Mouse (Mus musculus) megakaryocyte, embryonic 14.5 days (primary cell): ENCODE results near the gene Ptprn2. TPM values are rescaled to one million over a fixed set of nuclear protein-coding genes. Genes with fewer than 3 reads are reported as not detected.

Source experiments
- H3K27me3 ChIP-seq: replicated peaks from 2 replicates; pipeline ENCODE3; 2012; ENCODE audit warnings: inconsistent platforms
- H3K36me3 ChIP-seq: replicated peaks from 2 replicates; pipeline ENCODE3; 2012; ENCODE audit warnings: low read length, inconsistent platforms, mixed read lengths
- H3K4me1 ChIP-seq: 2 replicates; pipeline ENCODE4 v1.6.1; 2012; ENCODE audit warnings: inconsistent platforms
- H3K4me3 ChIP-seq: replicated peaks from 2 replicates; pipeline ENCODE3; 2012; ENCODE audit warnings: moderate library complexity, mild to moderate bottlenecking, inconsistent platforms
- H3K9me3 ChIP-seq: 2 replicates; pipeline ENCODE4 v1.6.1; 2012; ENCODE audit warnings: inconsistent platforms
- FLI1 ChIP-seq: IDR thresholded peaks from 2 replicates; pipeline ENCODE4 v1.6.1; 2012; ENCODE audit warnings: low read length, inconsistent platforms, mixed read lengths
- GATA1 ChIP-seq: IDR thresholded peaks from 3 replicates; pipeline ENCODE4 v1.6.1; 2012; ENCODE audit warnings: mixed read lengths, low read length, inconsistent platforms, borderline replicate concordance
- polyA plus RNA-seq: library from polyadenylated mRNA; stranded (reverse); fragments of >175 nt; gene quantifications from 2 replicates; pipeline ENCODE4 v1.2.3, GENCODE M21; 2012; ENCODE audit warnings: low replicate concordance; ENCODE audit not compliant: insufficient read depth

The Ptprn2 gene
- polyA plus RNA-seq, 1 experiment: not detected

DNA sequence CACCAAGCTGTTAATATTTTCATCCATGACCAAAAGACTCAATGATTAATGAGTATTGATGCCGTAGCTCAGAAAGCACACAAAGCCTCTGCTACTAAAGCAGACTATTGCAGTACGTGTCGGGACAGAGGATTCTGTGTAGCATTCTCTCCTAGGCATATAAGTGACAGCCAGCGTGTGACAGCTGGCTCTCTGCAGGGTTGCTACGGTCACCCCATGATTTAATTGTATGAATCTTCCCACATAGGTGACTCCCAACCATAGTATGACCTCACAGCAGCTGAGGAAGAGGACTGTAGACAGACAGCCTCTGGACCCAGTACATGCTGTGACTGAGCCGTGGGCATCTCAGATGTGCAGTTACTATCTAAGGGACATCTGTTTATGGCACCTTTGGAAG is 114.5 kb downstream of the Ptprn2 start:
- H3K4me3 ChIP-seq: no peak overlapping the region
- H3K9me3 ChIP-seq: no peaks in the 10 kb centered on the region
- TF ChIP-seq GATA1 (no peak), FLI1 (no peak)
- no peaks in the 10 kb centered on the region for H3K27me3 ChIP-seq
- H3K4me1 ChIP-seq: no peaks in the 10 kb centered on the region
- H3K36me3 ChIP-seq: no peaks in the 10 kb centered on the region

DNA sequence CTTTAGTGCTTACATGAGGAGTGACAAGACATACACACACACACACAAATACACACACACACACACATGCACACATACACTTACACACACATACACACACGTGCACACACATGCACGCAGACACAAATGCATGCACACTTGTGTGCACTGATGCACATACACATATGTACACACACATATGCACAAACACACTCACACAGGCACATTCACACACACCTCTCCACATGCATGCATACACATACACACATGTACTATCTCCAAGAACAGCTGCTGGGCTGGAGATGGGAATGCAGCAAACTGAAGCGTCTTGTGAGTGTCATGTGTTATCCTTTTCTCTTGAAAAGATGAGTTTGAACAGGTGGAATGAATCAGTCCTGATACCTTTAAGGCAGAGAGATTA is 115.9 kb downstream of the Ptprn2 start:
- TF ChIP-seq FLI1: no peak
- no peak for TF ChIP-seq GATA1
- no peak overlapping the region for H3K4me3 ChIP-seq
- H3K36me3 ChIP-seq: no peaks in the 10 kb centered on the region
- H3K4me1 ChIP-seq: no peaks in the 10 kb centered on the region
- H3K27me3 ChIP-seq: no peaks in the 10 kb centered on the region
- H3K9me3 ChIP-seq: no peaks in the 10 kb centered on the region

DNA sequence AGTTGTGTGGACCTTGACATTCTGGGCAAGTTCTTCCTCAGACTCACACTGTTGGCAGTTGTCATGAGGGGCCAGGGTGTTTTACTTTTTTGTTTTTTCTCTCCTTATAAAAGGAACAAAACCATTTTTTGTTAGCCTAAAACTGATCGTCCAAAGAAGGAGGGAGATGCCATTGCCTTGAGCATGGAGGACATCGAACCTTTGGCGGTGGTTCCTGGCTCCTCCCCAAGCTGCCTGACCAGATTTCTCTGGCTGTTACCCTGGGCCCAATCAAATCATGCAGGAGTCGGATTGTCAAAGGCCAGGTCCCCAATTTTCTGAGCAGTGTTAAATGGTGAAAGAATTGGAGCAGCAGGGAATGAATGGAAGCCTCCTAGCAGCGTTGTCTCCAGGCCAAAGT is 116.4 kb downstream of the Ptprn2 start:
- Histone ChIP-seq H3K4me3 (no peak overlapping the region), H3K36me3 (no peaks in the 10 kb centered on the region), H3K9me3 (no peaks in the 10 kb centered on the region), H3K27me3 (no peaks in the 10 kb centered on the region), H3K4me1 (no peaks in the 10 kb centered on the region)
- TF ChIP-seq GATA1 (no peak), FLI1 (no peak)

DNA sequence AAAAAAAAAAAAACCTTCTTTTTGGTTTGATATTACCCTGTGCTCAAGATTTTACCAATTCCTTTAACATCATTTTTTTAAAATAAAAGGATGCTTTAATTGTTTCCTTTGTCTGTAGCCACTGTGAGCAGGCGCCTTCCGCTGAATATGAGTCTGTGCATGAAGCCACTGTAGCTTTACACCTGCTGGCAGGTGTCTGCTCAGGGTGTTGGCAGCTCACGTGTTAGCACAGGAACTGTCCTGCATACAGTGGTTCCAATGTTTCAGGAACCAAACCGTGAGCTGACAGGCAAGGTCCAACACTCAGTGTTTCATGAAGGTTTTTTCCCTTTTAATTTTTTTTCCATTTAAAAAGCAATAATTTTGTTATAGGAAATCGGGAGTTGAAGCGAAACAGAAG is 123.1 kb downstream of the Ptprn2 start:
- TF ChIP-seq FLI1 (no peak), GATA1 (no peak)
- Histone ChIP-seq H3K27me3 (no peaks in the 10 kb centered on the region), H3K36me3 (no peaks in the 10 kb centered on the region), H3K9me3 (no peaks in the 10 kb centered on the region), H3K4me3 (no peak overlapping the region), H3K4me1 (no peaks in the 10 kb centered on the region)

DNA sequence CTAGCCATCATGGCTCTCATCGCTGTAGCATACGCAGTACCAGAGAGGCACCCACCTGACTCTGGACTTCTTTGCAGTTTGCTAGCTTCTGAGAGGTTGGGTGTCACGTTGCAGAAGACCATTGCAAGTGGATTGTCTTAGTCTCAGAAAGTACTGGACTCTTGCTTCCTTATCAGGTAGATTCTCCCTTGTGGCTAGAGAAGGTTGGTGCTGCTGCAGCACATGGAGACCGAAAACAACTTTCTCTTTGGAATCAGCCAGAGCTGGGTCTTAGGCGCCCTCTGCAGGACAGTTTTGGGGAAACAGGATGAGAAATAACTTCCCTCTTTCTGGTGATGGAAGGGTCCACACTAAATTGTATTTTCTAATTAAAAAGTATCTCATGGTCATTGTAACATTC is 134.3 kb downstream of the Ptprn2 start:
- Histone ChIP-seq H3K36me3 (no peaks in the 10 kb centered on the region), H3K4me1 (peaks cover 6% of the 10 kb centered on the region), H3K27me3 (peaks cover 11% of the 10 kb centered on the region), H3K4me3 (peak overlapping the region; percentile 87), H3K9me3 (no peaks in the 10 kb centered on the region)
- TF ChIP-seq FLI1: no peak
- no peak for TF ChIP-seq GATA1

DNA sequence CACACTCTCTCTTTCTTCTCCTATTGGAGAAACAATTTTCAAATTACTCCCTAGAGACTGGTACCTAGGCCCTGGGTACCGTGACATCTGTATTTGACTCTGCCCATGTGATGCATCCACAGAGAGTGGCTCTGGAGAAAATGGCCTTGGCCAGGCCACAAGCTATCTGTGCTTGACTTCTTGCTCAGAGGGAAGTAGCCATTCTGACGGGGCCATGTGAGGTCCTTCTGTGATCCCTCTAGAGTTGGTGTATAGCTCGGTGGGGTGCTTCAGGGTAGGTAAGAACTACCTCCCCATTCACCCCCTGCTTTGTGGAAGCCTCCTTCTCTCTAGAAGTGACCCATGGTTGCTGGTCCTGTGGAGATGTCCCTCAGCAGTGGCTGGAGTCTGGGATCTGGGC is 134.8 kb downstream of the Ptprn2 start:
- Histone ChIP-seq H3K27me3 (peaks cover 11% of the 10 kb centered on the region), H3K36me3 (no peaks in the 10 kb centered on the region), H3K4me3 (no peak overlapping the region), H3K4me1 (peaks cover 6% of the 10 kb centered on the region), H3K9me3 (no peaks in the 10 kb centered on the region)
- no peak for TF ChIP-seq FLI1
- no peak for TF ChIP-seq GATA1

DNA sequence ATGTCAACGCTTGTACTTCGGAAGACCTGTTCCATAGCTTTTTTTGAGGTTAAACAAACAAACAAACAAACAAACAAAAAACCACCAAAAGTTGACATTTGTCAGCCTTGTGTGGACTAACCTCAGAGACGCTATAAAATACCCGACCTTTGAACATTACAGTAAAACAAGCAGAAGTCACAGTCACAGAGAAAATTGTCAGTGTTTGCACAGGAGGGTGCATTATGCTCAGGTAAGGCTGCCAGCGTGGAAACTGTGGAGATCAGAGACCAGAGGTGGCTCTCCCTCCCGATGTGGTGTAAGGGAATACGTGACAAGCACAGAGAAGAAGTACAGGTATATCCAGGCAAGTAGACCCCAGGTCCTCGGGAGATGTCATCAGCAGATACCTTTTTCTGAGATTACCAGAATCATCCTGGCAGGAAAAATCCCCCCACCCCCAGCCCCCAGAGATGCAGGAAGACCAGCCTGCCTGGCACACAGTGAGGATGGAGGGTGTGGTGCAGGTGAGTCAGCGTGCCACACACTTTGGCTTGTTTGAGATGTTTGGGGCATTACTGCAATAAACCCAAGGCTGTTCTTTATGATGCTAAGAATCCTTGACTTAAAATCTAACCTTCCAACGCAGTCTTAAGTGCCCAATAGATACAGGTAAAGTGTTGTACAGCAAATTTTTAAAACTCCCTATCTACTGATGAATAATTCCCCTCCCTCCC is 136.0 kb downstream of the Ptprn2 start:
- TF ChIP-seq GATA1: no peak
- TF ChIP-seq FLI1: no peak

DNA sequence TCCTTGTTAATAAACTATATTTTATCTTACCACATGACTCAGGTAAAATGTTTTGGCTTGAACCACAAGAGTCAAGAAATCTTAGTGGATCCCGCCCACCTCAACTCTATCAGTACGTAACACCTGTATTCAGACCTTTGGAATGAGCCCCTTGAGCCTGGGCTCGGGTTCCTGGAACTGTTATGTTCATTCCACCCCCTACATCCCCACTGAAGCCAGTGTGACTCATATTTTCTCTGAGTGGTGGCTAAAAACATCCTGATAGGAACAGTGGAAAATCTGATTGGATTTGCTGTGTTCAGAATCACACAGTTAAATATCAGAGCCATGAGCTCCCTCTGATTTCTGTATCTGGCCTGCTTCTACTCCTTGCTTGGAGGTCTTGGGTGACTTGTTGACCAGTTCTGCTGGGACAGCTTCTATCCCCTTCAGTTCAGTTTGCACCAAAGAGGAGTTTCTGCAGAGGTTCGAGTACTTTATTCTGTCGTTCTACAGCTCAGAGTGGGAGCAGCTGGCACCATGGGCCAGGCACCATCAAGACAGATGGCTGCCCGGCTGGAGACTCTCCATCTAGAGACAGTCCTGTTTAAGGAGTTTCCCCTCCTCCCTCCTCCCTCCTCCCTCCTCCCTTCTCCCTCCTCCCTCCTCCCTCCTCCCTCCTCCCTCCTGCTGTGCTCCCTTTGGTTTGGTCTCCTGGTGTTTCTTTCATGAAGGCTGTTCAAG is 137.3 kb downstream of the Ptprn2 start:
- Histone ChIP-seq H3K36me3 (no peaks in the 10 kb centered on the region), H3K9me3 (no peaks in the 10 kb centered on the region), H3K27me3 (peaks cover 11% of the 10 kb centered on the region), H3K4me1 (peaks cover 12% of the 10 kb centered on the region), H3K4me3 (no peak overlapping the region)
- TF ChIP-seq FLI1: no peak
- TF ChIP-seq GATA1: no peak

More for the DNA sequence above, 136.0 kb downstream of the Ptprn2 start:
- Histone ChIP-seq H3K4me3 (no peak overlapping the region), H3K36me3 (no peaks in the 10 kb centered on the region), H3K4me1 (peaks cover 10% of the 10 kb centered on the region), H3K27me3 (peaks cover 11% of the 10 kb centered on the region), H3K9me3 (no peaks in the 10 kb centered on the region)

DNA sequence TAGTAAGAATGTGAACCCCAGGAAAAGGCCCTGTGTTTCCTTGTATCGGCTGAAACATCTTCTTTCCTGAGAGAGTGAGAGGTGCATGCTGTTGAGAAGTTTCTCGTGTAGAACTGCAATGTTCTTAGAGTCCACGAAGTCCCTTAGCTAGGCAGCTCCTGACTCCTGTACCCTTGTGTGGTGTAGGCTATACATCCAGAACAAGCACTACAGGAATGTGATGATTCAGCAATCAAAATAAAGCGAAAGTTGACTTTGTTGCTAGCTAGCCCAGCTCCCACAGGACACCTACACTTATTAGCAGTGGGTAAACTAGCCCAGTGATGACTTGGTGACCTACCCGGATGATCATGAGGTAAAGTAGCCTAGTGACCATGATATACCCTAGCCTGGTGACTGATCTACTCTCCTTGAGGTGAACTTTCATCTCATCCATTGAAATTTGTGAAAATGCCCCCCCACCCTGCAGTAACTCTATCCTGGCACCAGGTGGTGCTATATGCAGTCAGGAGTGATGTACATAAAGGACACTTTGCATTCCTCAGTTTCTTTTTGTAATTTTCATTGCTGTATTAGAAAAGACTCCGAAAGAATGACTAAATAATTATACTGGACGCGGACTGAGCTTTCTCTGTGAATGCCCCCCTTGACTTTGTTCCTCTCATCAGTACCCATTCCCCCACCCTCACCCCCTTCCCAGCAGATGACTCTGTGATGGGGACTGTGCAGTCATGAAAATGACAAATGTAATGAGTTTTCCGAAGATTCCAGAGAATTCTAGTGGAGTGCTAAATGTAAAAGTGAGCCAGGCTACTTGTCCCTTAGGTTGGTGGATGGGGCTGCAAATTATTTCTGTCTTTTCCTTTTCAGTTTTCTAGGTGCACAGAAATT is 140.1 kb downstream of the Ptprn2 start:
- Histone ChIP-seq H3K4me3 (peak overlapping the region; percentile 55), H3K36me3 (no peaks in the 10 kb centered on the region), H3K4me1 (peaks cover 19% of the 10 kb centered on the region), H3K9me3 (no peaks in the 10 kb centered on the region), H3K27me3 (peaks cover 11% of the 10 kb centered on the region)
- TF ChIP-seq GATA1 (no peak), FLI1 (no peak)
